Mouse (Mus musculus): ENCODE results near the gene Faim2.

- TF ChIP-seq CTCF (conservative IDR thresholded peaks at IDR 0.05; ENCODE audit: low read length): no peak
- TF ChIP-seq NANOG (IDR thresholded peaks at IDR 0.05; ENCODE audit: borderline replicate concordance, low read length): no peak
Measured at GRCm38 (mm10) chr15:99519626-99520025, 8.3 kb downstream of the Faim2 start.

Measured in E14TG2a.4 (cell line).